Mouse (Mus musculus) kidney, adult 2 months (tissue): ENCODE data around the gene Mdfic. TPM values are rescaled to one million over a fixed set of nuclear protein-coding genes. Genes with fewer than 3 reads are reported as not detected.

Experiments
- DNase-seq: peaks from one replicate; pipeline ENCODE4 v3.0.0; 2021
- H3K27ac ChIP-seq: fragments of 200-500 bp; 2 replicates; pipeline ENCODE4 v1.5.1; 2012; ENCODE audit warnings: low read depth, low read length, control low read depth, inconsistent platforms; ENCODE audit not compliant: insufficient read depth
- H3K27me3 ChIP-seq: fragments of 200-500 bp; replicated peaks from 2 replicates; pipeline ENCODE4 v1.6.1; 2012; ENCODE audit warnings: mild to moderate bottlenecking, moderate library complexity, low read length, inconsistent platforms; ENCODE audit not compliant: control insufficient read depth, insufficient read depth
- H3K36me3 ChIP-seq: fragments of 200-500 bp; 2 replicates; pipeline ENCODE4 v1.6.1; 2012; ENCODE audit warnings: mild to moderate bottlenecking, moderate library complexity, low read length, inconsistent platforms; ENCODE audit not compliant: control insufficient read depth, insufficient read depth
- H3K4me1 ChIP-seq: fragments of 200-500 bp; 2 replicates; pipeline ENCODE4 v1.6.1; 2011; ENCODE audit warnings: low read length; ENCODE audit not compliant: control insufficient read depth, insufficient read depth
- H3K4me3 ChIP-seq: fragments of 200-500 bp; 2 replicates; pipeline ENCODE4 v1.5.1; 2011; ENCODE audit warnings: mild to moderate bottlenecking, low read depth, low read length, control low read depth; ENCODE audit not compliant: insufficient read depth
- CTCF ChIP-seq: fragments of 200-500 bp; conservative IDR thresholded peaks from 2 replicates; pipeline ENCODE4 v1.5.1; 2011; ENCODE audit warnings: low read depth, mild to moderate bottlenecking, control low read depth, low read length, moderate library complexity, mixed read lengths; ENCODE audit not compliant: insufficient read depth, insufficient read length
- POLR2A ChIP-seq: fragments of 200-500 bp; IDR thresholded peaks from one replicate; pipeline ENCODE4 v1.6.1; 2011; ENCODE audit warnings: low read depth, low read length, control low read depth
- WGBS: fragments of 180-500 bp; shearing (Covaris S2); methylation state at CpG from one replicate; pipeline ENCODE4 v1.1.7; 2018; 5-methylcytosine and 5-hydroxymethylcytosine counted together
- polyA plus RNA-seq: library from polyadenylated mRNA; depleted of rRNA; stranded (reverse); fragments of >200 nt; gene quantifications from 2 replicates; pipeline ENCODE4 v1.2.3, GENCODE M21; 2012

The Mdfic gene
- polyA plus RNA-seq, 1 experiment = 9.7 TPM

DNA sequence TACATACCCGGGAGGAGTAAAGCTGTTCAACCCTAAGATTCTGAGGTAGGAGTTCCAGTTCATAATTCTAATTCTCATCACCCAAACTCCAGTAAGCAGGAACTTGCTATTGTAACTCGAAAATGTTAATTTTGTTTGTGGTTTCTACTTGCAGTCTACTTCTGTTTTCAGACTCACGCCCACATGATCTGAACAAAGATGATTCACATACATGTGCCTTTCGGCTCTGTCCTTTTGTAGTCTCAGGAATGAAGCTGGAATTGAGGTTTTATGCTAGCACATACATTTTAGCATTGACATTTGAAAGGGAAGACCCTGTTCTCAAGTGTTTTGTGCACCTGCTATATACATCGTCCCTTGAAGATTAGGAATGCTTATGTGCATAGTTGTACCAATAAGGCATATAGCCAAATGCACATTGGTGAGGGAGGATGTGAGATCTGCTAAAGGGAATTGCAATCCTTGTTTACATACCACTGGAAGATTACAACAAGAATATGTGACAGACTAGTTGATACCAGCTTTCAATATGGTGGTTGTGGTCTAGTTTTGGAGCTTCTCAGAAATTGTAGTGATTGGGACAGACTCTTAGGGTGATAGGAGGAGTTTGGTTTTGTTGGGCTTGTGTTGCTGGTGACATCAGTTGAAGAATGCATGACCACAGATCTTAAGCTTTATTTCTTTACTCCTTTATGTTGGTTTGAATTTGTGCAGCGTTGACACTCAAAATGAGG, 8.6 kb downstream of the Mdfic start:
- no peak overlapping the region for H3K4me3 ChIP-seq
- TF ChIP-seq POLR2A = no peak
- no peak for TF ChIP-seq CTCF
- DNase-seq = no peak
- H3K4me1 ChIP-seq = peaks cover 23% of the 10 kb centered on the region
- WGBS = 78% methylated on average over 6 of the region's 6 CpGs
- peak overlapping the region; percentile 91 for H3K27ac ChIP-seq
- H3K27me3 ChIP-seq = no peaks in the 10 kb centered on the region
- H3K36me3 ChIP-seq = no peaks in the 10 kb centered on the region

DNA sequence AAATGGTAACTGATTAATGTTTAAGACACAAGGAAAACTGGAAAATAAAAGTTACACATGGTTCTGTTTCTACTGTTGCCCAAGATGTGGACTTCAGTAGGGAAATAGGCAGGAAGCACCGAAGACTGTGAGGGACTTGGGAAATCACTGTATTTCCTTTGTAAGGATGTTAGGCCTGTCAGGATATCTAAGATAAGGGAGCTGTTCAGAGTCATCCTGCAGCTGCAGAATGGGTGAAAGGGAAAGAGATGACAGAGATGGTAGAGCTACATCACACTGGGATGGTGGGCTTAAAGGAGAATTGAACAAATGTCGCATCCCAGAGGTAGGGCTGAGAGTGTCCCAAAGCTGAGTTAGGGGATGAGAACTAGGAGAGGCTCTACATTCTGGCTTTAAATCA, 9.8 kb downstream of the Mdfic start:
- WGBS = 51% methylated on average over 2 of the region's 2 CpGs
- peak; percentile 58 for DNase-seq
- H3K27me3 ChIP-seq = no peaks in the 10 kb centered on the region
- TF ChIP-seq CTCF = no peak
- no peak for TF ChIP-seq POLR2A
- peak overlapping the region; percentile 100 for H3K27ac ChIP-seq
- no peaks in the 10 kb centered on the region for H3K36me3 ChIP-seq
- peaks cover 23% of the 10 kb centered on the region for H3K4me1 ChIP-seq
- no peak overlapping the region for H3K4me3 ChIP-seq

DNA sequence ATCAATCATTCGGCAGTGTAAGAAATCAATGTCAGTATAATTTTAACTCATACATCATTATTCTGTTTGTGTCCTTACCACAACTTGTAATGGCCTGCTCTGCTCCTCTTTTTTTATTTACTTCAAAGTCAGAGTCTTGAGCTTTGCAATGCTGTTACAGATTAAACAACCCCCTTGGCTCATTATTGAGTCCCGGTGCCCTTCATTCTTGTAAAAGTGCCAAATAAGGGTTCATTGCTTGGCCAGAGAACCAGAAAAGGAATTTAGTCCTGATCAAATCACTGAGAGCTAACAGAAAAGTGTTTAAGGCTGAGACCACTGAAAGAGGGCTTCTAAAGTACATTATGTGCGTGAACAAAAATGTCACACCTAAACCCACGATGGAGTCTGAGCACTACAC, 10.2 kb downstream of the Mdfic start:
- no peaks in the 10 kb centered on the region for H3K36me3 ChIP-seq
- H3K27me3 ChIP-seq = no peaks in the 10 kb centered on the region
- DNase-seq = peak; percentile 91
- peak overlapping the region; percentile 100 for H3K27ac ChIP-seq
- H3K4me1 ChIP-seq = peaks cover 24% of the 10 kb centered on the region
- no peak overlapping the region for H3K4me3 ChIP-seq
- TF ChIP-seq POLR2A = no peak
- no peak for TF ChIP-seq CTCF
- WGBS = 23% methylated on average over 4 of the region's 4 CpGs

DNA sequence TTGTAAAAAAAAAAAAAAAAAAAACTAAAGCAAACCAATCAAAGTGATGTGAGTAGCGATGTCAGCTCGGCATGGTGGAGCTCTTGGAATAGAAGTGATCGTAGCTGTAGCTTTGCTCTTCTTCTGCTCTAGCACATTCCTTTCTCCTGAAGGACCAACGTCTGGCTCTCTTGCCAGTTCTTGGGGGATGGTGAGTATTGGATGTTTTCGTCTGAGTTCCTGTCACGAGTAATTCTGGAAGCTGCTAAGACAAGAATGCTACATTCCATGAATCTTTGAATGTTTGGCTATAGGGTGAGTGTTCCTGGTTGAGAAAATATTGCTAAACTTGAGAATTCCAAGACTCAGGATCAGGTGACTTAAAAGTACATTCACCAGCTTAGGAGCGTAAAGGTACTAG, 11.0 kb downstream of the Mdfic start:
- H3K4me1 ChIP-seq = peaks cover 25% of the 10 kb centered on the region
- no peak for TF ChIP-seq CTCF
- no peaks in the 10 kb centered on the region for H3K36me3 ChIP-seq
- 30% methylated on average over 7 of the region's 7 CpGs for WGBS
- DNase-seq = peak; percentile 68
- H3K4me3 ChIP-seq = no peak overlapping the region
- H3K27ac ChIP-seq = peak overlapping the region; percentile 100
- H3K27me3 ChIP-seq = no peaks in the 10 kb centered on the region

DNA sequence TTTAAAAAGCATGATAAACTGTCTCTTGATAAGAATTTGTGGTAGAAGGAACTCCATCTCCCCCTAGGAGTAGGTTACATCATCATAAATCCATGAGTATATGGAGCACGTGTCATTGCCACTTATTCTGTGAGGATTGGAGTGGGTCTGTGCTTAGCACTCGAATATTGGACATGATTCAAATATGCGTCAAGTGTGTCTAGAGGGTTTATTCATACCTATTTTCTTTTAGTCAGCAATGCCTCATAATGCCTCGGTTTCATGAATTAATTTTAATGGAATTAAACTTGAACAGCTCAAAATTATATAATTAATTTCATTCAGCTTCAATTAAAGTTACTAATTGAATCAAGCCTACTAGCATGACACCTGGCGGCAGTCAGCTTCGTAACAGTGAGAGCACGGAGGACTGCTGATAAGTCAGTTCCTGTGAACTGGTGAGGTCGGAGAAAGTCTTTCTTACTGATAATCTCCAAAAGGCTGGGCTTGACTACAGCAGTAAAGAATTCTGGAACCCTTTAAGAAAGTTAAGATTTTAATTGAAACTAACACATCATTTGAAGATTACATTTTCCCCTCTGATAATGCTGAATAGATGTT, 17.0 kb downstream of the Mdfic start:
- no peak overlapping the region for H3K27ac ChIP-seq
- DNase-seq = peak; percentile 38
- WGBS = 57% methylated on average over 8 of the region's 8 CpGs
- no peak overlapping the region for H3K4me3 ChIP-seq
- H3K4me1 ChIP-seq = 0 out of 2 replicates have a peak, but pooled peaks cover 2% of the 10 kb centered on the region
- peaks cover 1% of the 10 kb centered on the region for H3K36me3 ChIP-seq
- TF ChIP-seq POLR2A = no peak
- 0 out of 2 replicates have a peak, but pooled peaks have one; percentile 23 for TF ChIP-seq CTCF
- no peaks in the 10 kb centered on the region for H3K27me3 ChIP-seq

DNA sequence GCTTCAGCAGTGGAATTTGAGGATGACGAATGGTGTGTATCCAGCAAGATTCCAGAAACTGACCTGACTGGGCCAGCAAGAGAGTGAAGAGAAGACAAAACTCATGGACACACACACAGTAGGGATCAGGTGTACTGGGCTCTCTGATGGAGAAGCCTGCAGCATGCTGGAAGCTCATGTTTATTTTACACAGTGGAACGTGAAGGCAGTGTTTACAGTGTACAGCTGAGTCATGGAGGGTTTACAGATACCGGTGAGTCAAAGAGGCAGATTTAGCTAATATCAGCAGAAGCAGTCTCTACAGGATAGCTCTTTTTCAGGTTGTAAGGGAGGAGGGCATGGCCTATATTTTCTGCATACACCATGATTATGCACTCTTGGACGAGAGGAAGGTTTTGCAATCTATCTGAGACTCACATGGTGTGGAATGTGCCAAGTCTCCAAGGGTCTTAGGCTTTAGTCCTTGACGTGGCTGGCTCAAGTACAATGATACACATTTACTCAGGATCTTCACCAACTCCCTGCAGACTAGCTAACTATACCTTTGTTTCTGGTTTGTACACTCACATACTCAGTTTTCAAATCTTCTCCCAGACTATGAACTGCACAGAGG, 18.0 kb downstream of the Mdfic start:
- H3K27ac ChIP-seq = 0 out of 2 replicates have a peak overlapping the region, but pooled peaks have one; percentile 8
- H3K4me3 ChIP-seq = no peak overlapping the region
- DNase-seq = no peak

DNA sequence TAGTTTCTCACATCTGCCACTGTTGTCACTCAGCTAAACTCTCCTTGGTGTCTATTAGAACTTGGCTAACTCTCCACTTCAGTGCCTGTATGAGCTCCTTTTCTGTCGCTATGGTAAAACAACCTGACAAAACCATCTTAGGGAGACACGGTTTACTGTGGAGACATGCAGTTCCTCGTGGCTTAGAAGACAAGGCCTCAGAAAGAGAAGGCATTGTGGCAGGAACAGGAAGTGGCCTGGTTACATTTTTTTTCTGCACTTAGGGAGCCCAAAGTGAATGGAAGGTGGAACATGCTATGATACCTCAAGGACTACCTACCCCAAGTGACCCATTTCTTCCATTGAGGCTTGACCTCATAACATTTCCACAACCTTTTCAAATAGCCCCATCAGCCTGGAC, 18.7 kb downstream of the Mdfic start:
- H3K4me1 ChIP-seq = 0 out of 2 replicates have a peak, but pooled peaks cover 2% of the 10 kb centered on the region
- H3K4me3 ChIP-seq = no peak overlapping the region
- TF ChIP-seq POLR2A (no peak), CTCF (no peak)
- WGBS = 76% methylated on average over 3 of the region's 3 CpGs
- peaks cover 1% of the 10 kb centered on the region for H3K36me3 ChIP-seq
- DNase-seq = no peak
- no peak overlapping the region for H3K27ac ChIP-seq
- no peaks in the 10 kb centered on the region for H3K27me3 ChIP-seq

More for the DNA sequence above, 18.0 kb downstream of the Mdfic start:
- Histone ChIP-seq H3K4me1 (0 out of 2 replicates have a peak, but pooled peaks cover 2% of the 10 kb centered on the region), H3K36me3 (peaks cover 1% of the 10 kb centered on the region), H3K27me3 (no peaks in the 10 kb centered on the region)
- 58% methylated on average over 5 of the region's 5 CpGs for WGBS
- TF ChIP-seq CTCF (no peak), POLR2A (no peak)
